Mouse (Mus musculus) ES-Bruce4 (cell line): Measurements from ENCODE around the gene Ap4s1. TPM values are rescaled to one million over a fixed set of nuclear protein-coding genes. Genes with fewer than 3 reads are reported as not detected.

Experiments used
- H3K27ac ChIP-seq: 2 replicates; pipeline ENCODE4 v1.5.1; 2012; ENCODE audit warnings: low read length, inconsistent platforms; ENCODE audit not compliant: insufficient read depth
- H3K27me3 ChIP-seq: 2 replicates; pipeline ENCODE4 v1.6.1; 2012; ENCODE audit warnings: mild to moderate bottlenecking, low read length, inconsistent platforms; ENCODE audit not compliant: control insufficient read depth, poor library complexity, insufficient read depth, severe bottlenecking
- H3K36me3 ChIP-seq: 2 replicates; pipeline ENCODE4 v1.6.1; 2012; ENCODE audit warnings: inconsistent platforms, mild to moderate bottlenecking, low read length, moderate library complexity; ENCODE audit not compliant: control insufficient read depth, poor library complexity, insufficient read depth, severe bottlenecking
- H3K4me1 ChIP-seq: one replicate; pipeline ENCODE4 v1.8.1; 2011; ENCODE audit warnings: low read length; ENCODE audit not compliant: control insufficient read depth, insufficient read depth
- H3K4me3 ChIP-seq: 2 replicates; pipeline ENCODE4 v1.5.1; 2011; ENCODE audit warnings: low read depth, mild to moderate bottlenecking, low read length
- H3K9ac ChIP-seq: 2 replicates; pipeline ENCODE4 v1.6.1; 2012; ENCODE audit warnings: low read depth, mild to moderate bottlenecking, inconsistent platforms; ENCODE audit not compliant: poor library complexity, severe bottlenecking
- H3K9me3 ChIP-seq: replicated peaks from 2 replicates; pipeline ENCODE4 v1.6.1; 2012; ENCODE audit warnings: mild to moderate bottlenecking, low read length, inconsistent platforms; ENCODE audit not compliant: control insufficient read depth, poor library complexity, insufficient read depth, severe bottlenecking
- CTCF ChIP-seq: IDR thresholded peaks from one replicate; pipeline ENCODE4 v1.8.1; 2011; ENCODE audit warnings: low read depth, low read length
- EP300 ChIP-seq: IDR thresholded peaks from 2 replicates; pipeline ENCODE4 v1.6.1; 2011; ENCODE audit warnings: low read depth, low read length; ENCODE audit not compliant: insufficient read depth
- POLR2A ChIP-seq: IDR thresholded peaks from one replicate; pipeline ENCODE4 v1.8.1; 2011; ENCODE audit warnings: low read length; ENCODE audit not compliant: insufficient read depth
- polyA plus RNA-seq: library from polyadenylated mRNA; stranded (reverse); fragments of >200 nt; gene quantifications from 2 replicates; pipeline ENCODE4 v1.2.4, GENCODE M21; 2011; ENCODE audit warnings: low read depth; ENCODE audit not compliant: missing spikeins, insufficient read depth, insufficient read length

Gene Ap4s1
- polyA plus RNA-seq, 1 experiment = 10.2 TPM

DNA sequence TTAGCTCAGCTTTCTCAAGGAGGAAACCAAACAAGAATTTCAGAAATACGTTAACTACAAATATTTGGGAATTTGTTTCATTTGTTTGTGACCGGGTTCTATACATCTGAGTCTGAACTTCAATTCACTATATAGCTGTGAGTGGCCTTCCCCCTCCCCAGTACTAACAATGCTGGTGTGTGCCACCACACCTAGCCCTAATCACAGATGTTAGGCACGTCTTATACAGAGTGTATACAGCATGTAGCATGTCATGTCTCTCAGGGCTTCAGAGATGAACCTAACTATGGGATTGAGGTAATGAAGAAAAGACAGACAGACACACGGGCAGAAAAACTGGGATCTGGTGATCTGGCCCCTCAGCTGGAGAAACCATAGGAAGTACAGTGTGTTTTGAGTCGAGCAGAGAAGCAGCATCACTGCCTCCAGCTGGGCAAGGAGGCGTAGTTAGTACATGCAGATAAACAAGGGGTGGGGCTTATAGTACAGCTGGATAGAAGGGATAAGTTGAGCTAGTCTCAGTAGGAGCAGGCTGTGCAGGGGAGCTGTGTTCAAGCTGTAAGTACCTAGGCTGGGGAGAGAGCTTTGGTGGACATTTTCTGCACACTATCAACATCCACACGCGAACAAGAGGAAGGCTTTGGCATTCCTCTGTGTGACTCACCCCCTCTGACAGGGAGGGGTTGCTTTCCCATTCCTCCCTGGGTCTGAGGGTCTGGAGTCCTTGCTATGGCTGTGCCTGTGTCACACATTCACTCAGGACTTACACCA lies 9.0 kb downstream of the Ap4s1 start:
- no peaks in the 10 kb centered on the region for H3K36me3 ChIP-seq
- H3K9me3 ChIP-seq = 0 out of 2 replicates have a peak, but pooled peaks cover 6% of the 10 kb centered on the region
- H3K27ac ChIP-seq = peak overlapping the region; percentile 53; the same call in 1 of the 2 replicates
- H3K4me1 ChIP-seq = no peaks in the 10 kb centered on the region
- no peak overlapping the region for H3K9ac ChIP-seq
- no peak for TF ChIP-seq POLR2A
- TF ChIP-seq CTCF = no peak
- no peak for TF ChIP-seq EP300
- no peaks in the 10 kb centered on the region for H3K27me3 ChIP-seq
- no peak overlapping the region for H3K4me3 ChIP-seq

DNA sequence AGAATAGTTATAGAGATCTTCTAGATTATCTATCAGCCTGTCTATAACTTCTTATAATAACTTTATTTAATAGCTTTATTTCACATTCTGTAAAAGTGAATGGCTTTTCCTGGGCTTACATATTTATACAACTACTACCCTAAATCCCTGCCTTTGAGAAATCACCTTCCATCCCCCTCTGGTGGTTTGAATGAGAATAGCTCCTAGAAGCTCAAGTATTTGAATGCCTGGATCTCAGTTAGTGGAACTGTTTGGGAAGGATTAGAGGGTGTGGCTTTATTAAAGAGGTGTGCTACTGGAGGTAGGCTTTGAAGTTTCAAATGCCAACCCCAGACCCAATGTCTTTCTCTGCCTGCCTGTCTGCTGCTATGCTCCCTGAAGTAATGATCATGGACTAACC lies 10.9 kb downstream of the Ap4s1 start:
- TF ChIP-seq EP300 = no peak
- no peak for TF ChIP-seq POLR2A
- no peak for TF ChIP-seq CTCF
- H3K9me3 ChIP-seq = 0 out of 2 replicates have a peak, but pooled peaks cover 6% of the 10 kb centered on the region
- no peak overlapping the region for H3K4me3 ChIP-seq
- no peaks in the 10 kb centered on the region for H3K36me3 ChIP-seq
- H3K9ac ChIP-seq = no peak overlapping the region
- H3K4me1 ChIP-seq = peaks cover 3% of the 10 kb centered on the region
- H3K27me3 ChIP-seq = no peaks in the 10 kb centered on the region
- H3K27ac ChIP-seq = no peak overlapping the region

DNA sequence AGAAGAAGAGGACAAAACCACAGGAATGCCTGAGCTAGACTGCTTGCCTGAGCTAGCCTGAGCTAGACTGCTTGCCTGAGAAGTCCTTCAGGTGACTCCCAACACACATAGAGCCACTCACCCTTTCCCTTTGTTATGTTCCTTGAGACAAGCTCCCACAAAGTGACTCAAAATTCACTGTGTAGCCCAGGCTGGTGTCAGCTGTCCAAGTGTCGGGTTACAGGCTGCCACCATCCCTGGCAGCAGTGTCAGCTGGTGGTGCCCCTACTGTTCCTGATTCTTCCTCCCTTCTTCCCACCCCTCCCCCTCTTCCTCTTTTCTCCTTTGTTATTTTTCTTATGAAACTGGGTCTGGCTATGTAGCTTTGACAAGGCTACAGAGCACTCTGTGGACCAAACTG lies 13.0 kb downstream of the Ap4s1 start:
- H3K4me3 ChIP-seq = no peak overlapping the region
- H3K27me3 ChIP-seq = no peaks in the 10 kb centered on the region
- no peak for TF ChIP-seq POLR2A
- 0 out of 2 replicates have a peak, but pooled peaks have one; percentile 63 for TF ChIP-seq EP300
- peaks cover 5% of the 10 kb centered on the region for H3K4me1 ChIP-seq
- 0 out of 2 replicates have a peak, but pooled peaks cover 6% of the 10 kb centered on the region for H3K9me3 ChIP-seq
- H3K9ac ChIP-seq = no peak overlapping the region
- no peaks in the 10 kb centered on the region for H3K36me3 ChIP-seq
- peak overlapping the region; percentile 68; the same call in 1 of the 2 replicates for H3K27ac ChIP-seq

DNA sequence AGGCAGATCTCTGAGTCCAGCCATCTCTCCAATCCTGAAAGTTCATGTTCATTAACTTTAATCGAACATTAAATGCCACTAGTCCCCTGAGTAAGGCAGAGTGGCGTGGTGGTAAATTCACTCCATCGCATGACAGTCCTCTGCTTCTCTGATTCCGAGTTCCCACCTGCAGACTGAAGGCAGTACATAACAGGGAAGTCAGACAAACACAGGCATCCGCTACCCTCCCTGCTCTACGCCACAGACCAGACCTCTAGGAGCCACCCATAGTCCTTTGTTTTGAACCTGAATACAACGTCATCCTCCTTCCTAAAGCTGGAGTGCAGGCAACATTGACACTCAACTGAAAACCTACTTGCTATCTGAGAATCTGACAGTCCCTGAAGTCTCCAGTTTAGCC lies 13.7 kb downstream of the Ap4s1 start:
- Histone ChIP-seq H3K27ac (peak overlapping the region; percentile 60), H3K9ac (no peak overlapping the region), H3K36me3 (no peaks in the 10 kb centered on the region), H3K9me3 (0 out of 2 replicates have a peak, but pooled peaks cover 6% of the 10 kb centered on the region), H3K27me3 (no peaks in the 10 kb centered on the region), H3K4me3 (no peak overlapping the region), H3K4me1 (peaks cover 5% of the 10 kb centered on the region)
- no peak for TF ChIP-seq POLR2A
- TF ChIP-seq EP300 = no peak
- no peak for TF ChIP-seq CTCF

DNA sequence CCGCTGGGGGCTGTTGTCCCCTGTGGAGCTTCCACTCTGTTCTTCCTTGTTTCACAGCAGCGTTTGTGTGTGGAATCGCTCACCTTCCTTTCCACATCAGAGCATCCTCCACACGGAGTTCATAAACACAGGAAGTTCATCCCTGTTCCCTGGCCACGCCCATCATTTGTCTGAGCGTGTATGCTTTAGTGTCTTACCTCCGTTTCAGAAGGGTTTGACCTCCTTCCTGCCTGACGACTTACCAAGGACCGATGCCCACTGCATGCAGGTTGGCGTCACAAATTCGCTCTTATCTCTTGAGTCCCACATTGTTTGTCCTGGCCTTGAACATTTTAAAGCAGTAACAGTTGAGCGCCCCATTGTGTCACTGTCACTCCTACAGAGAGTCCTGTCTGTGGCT lies 14.9 kb downstream of the Ap4s1 start:
- Histone ChIP-seq H3K36me3 (no peaks in the 10 kb centered on the region), H3K9me3 (0 out of 2 replicates have a peak, but pooled peaks cover 6% of the 10 kb centered on the region), H3K9ac (no peak overlapping the region), H3K27ac (peak overlapping the region; percentile 26; the same call in 1 of the 2 replicates), H3K4me3 (0 out of 2 replicates have a peak overlapping the region, but pooled peaks have one; percentile 11), H3K4me1 (peaks cover 10% of the 10 kb centered on the region), H3K27me3 (no peaks in the 10 kb centered on the region)
- TF ChIP-seq CTCF (no peak), EP300 (no peak), POLR2A (no peak)

DNA sequence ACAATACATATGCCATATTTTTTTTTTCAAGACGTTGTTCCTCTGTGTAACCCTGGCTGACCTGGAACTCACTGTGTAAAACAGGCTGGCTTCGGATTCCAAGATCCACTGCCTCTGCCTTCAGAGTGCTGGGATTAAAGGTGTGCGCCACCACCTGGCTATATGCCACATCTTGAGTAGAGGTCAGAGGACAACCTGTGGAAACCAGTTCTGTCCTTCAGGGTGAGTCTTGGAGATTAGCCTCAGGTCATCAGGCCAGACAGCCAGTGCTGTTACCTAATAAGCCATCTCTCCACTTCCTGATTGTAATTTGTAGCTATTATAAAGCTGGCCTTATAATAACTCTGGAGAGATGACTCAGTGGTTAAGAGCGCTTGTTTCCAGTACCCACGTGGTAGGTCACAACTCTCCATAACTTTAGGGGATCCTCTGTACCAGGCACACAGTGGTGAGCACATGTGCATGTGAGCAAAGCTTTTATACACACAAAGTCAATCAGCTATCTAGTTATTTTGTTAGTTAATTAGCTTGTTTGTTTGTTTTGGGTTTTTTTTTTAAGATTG lies 15.9 kb downstream of the Ap4s1 start:
- H3K9me3 ChIP-seq = 0 out of 2 replicates have a peak, but pooled peaks cover 5% of the 10 kb centered on the region
- H3K27me3 ChIP-seq = no peaks in the 10 kb centered on the region
- TF ChIP-seq CTCF (peak; percentile 49), POLR2A (no peak), EP300 (no peak)
- no peak overlapping the region for H3K27ac ChIP-seq
- no peaks in the 10 kb centered on the region for H3K36me3 ChIP-seq
- no peak overlapping the region for H3K9ac ChIP-seq
- peaks cover 10% of the 10 kb centered on the region for H3K4me1 ChIP-seq
- H3K4me3 ChIP-seq = no peak overlapping the region
